23 mouse cellular contexts compared by ENCODE assay signal in the genomic region with DNA sequence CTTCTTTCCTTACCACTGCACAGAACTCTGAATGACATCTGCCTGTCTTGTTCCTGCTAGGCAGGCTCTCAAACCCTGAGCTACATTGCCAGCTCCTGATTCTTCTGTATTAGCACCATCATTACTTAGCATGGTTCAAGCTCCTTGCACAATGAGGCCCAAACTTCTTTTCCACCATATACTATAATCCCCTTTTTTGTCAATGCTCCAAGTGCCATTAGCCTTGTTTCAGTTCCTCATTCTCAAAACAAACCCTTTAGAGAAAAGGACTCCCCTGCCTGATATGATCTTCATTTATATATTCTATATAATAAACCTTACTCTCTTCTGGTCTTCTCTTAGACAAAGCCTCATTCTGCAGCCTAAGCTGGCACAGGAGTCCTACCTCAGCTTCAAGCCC. TPM values are rescaled to one million over a fixed set of nuclear protein-coding genes. Genes with fewer than 3 reads are reported as not detected.
DNase-seq lines count a peak whose midpoint lies in the region; ATAC-seq and TF ChIP-seq lines count a peak whose summit lies in the region.
"Had no signal": no experiment of that assay in that cellular context is flagged by ENCODE, and none has a peak within 500 bp of the region (broad histone marks: within the 10 kb centered on the region; RNA-seq: fewer than 3 reads in every experiment).

No protein-coding gene starts in this region.

- H3K9me3 ChIP-seq in MEL (replicated peaks; ENCODE audit: insufficient read depth, low read length), result no peaks in the 10 kb centered on the region
- H3K9me3 ChIP-seq in embryonic facial prominence, embryonic 10.5 days, result no peaks in the 10 kb centered on the region
- H3K9me3 ChIP-seq: embryonic facial prominence, embryonic 12.5 days; forebrain, embryonic 12.5 days; heart, embryonic 10.5 days; hindbrain, embryonic 12.5 days had no signal

- no peaks in the 10 kb centered on the region for H3K27me3 ChIP-seq in MEL (ENCODE audit: control insufficient read depth in 1 of 2, insufficient read depth in 2 of 2, low read length in 2 of 2)
- H3K27me3 ChIP-seq in splenic B cell, adult 2 months (ENCODE audit: control insufficient read depth, insufficient read depth, low read length, poor library complexity, severe bottlenecking), result no peaks in the 10 kb centered on the region
- H3K27me3 ChIP-seq in embryonic facial prominence, embryonic 10.5 days (replicated peaks; ENCODE audit: low read depth, poor library complexity, severe bottlenecking), result no peaks in the 10 kb centered on the region
- H3K27me3 ChIP-seq: embryonic facial prominence, embryonic 12.5 days; forebrain, embryonic 12.5 days; hindbrain, embryonic 12.5 days had no signal

- peak; percentile 49 for DNase-seq in MEL (ENCODE audit: low read depth, low spot score)
- peak; percentile 1 for DNase-seq in brain, embryonic 14.5 days (ENCODE audit: low read depth)
- peak; percentile 37 for DNase-seq in splenic B cell, adult 2 months (ENCODE audit: low read depth, low spot score)
- DNase-seq in embryo, embryonic 9.5 days (ENCODE audit: extremely low spot score), result no peak
- DNase-seq in embryonic facial prominence, embryonic 10.5 days (ENCODE audit: low spot score), result no peak
- DNase-seq in kidney, adult 18-20 months, result no peak
- DNase-seq: adrenal gland, postnatal 10 days; cerebellum, adult 18-20 months; cerebellum, adult 9-11 months; cerebellum, postnatal 36 days; forebrain, postnatal 0 days; gastrocnemius, postnatal 14 days; heart, adult 11 months; heart, postnatal 10 days; heart, postnatal 4 days; kidney, adult 11 months had no signal

- no peak for TF ChIP-seq POLR2A in MEL (IDR thresholded peaks at IDR 0.05; ENCODE audit: control insufficient read depth in 1 of 2, insufficient read depth in 1 of 2, low read depth in 1 of 2, low read length in 2 of 2, poor library complexity in 1 of 2)
- no peak for TF ChIP-seq POLR2A in brain, embryonic 14.5 days (IDR thresholded peaks at IDR 0.05; ENCODE audit: borderline replicate concordance, extremely low read depth, insufficient read depth, insufficient read length, poor library complexity, severe bottlenecking)

- H3K79me2 ChIP-seq in MEL (ENCODE audit: control insufficient read depth, insufficient read depth, low read length, poor library complexity), result 0 out of 2 replicates have a peak, but pooled peaks cover 4% of the 10 kb centered on the region

- no peak overlapping the region for H3K4me3 ChIP-seq in MEL (ENCODE audit: control insufficient read depth in 1 of 2, insufficient read depth in 1 of 2, low read depth in 2 of 2, low read length in 2 of 2)
- H3K4me3 ChIP-seq in embryonic facial prominence, embryonic 10.5 days, result no peak overlapping the region
- H3K4me3 ChIP-seq: embryonic facial prominence, embryonic 12.5 days; forebrain, embryonic 12.5 days; heart, embryonic 10.5 days; hindbrain, embryonic 12.5 days had no signal

- TF ChIP-seq CTCF in MEL (IDR thresholded peaks at IDR 0.05 in 2 of 3, conservative IDR thresholded peaks at IDR 0.05 in 1 of 3; ENCODE audit: control insufficient read depth in 1 of 3, insufficient read depth in 1 of 3, low read depth in 2 of 3, low read length in 3 of 3, poor library complexity in 1 of 3, severe bottlenecking in 1 of 3), result no peak
- TF ChIP-seq CTCF in brain, embryonic 14.5 days (IDR thresholded peaks at IDR 0.05; ENCODE audit: borderline replicate concordance, extremely low read depth, insufficient read depth, insufficient read length), result no peak

- H3K4me1 ChIP-seq in MEL (ENCODE audit: control insufficient read depth in 1 of 2, insufficient read depth in 2 of 2, low read length in 2 of 2), result peaks cover 2 to 6% of the 10 kb centered on the region in 2 experiments; a peak in 3 of 4 replicates
- no peaks in the 10 kb centered on the region for H3K4me1 ChIP-seq in embryonic facial prominence, embryonic 10.5 days
- H3K4me1 ChIP-seq: embryonic facial prominence, embryonic 12.5 days; forebrain, embryonic 12.5 days; hindbrain, embryonic 12.5 days had no signal

- ATAC-seq in megakaryocyte, adult 5-6 weeks (ENCODE audit: poor library complexity, severe bottlenecking), result peak; percentile 72
- ATAC-seq: forebrain, postnatal 0 days; hindbrain, embryonic 16.5 days; inflammation-experienced regulatory T-cells, adult 6 months had no signal

- H3K36me3 ChIP-seq in MEL (ENCODE audit: control insufficient read depth in 1 of 2, insufficient read depth in 2 of 2, low read length in 2 of 2), result peaks cover 3 to 17% of the 10 kb centered on the region in 2 experiments
- peaks cover 2% of the 10 kb centered on the region; the same call in 1 of the 2 replicates for H3K36me3 ChIP-seq in splenic B cell, adult 2 months (ENCODE audit: control insufficient read depth, insufficient read depth, low read length, poor library complexity, severe bottlenecking)
- peaks cover 10% of the 10 kb centered on the region; the same call in 1 of the 2 replicates for H3K36me3 ChIP-seq in embryonic facial prominence, embryonic 10.5 days (replicated peaks)
- H3K36me3 ChIP-seq: embryonic facial prominence, embryonic 12.5 days; forebrain, embryonic 12.5 days; hindbrain, embryonic 12.5 days had no signal

- no peak overlapping the region for H3K9ac ChIP-seq in MEL (ENCODE audit: control insufficient read depth, low read depth, low read length, poor library complexity, severe bottlenecking)
- H3K9ac ChIP-seq: embryonic facial prominence, embryonic 12.5 days; forebrain, embryonic 12.5 days; forebrain, postnatal 0 days; hindbrain, embryonic 12.5 days had no signal

- H3K27ac ChIP-seq in MEL (ENCODE audit: control insufficient read depth, low read depth, low read length), result no peak overlapping the region
- H3K27ac ChIP-seq in embryonic facial prominence, embryonic 10.5 days (replicated peaks), result no peak overlapping the region
- H3K27ac ChIP-seq: embryonic facial prominence, embryonic 12.5 days; forebrain, embryonic 12.5 days; heart, embryonic 10.5 days; hindbrain, embryonic 12.5 days had no signal

- TF ChIP-seq RAD21 in MEL (IDR thresholded peaks at IDR 0.05; ENCODE audit: low read depth, low read length), result no peak

- no peak for TF ChIP-seq EP300 in MEL (IDR thresholded peaks at IDR 0.05; ENCODE audit: low read depth in 1 of 2, low read length in 2 of 2)

TF ChIP-seq in MEL, 35 proteins besides CTCF, POLR2A, EP300 and RAD21:
- TF ChIP-seq MYC (IDR thresholded peaks at IDR 0.05; ENCODE audit: low read depth, low read length) (no peak), ELF1 (IDR thresholded peaks at IDR 0.05; ENCODE audit: low read depth, low read length) (no peak), MXI1 (IDR thresholded peaks at IDR 0.05; ENCODE audit: low read depth, low read length) (no peak), SMC3 (IDR thresholded peaks at IDR 0.05; ENCODE audit: low read depth, low read length) (no peak), KAT2A (conservative IDR thresholded peaks at IDR 0.05; ENCODE audit: low read depth, low read length) (no peak), ZNF384 (IDR thresholded peaks at IDR 0.05; ENCODE audit: low read depth, low read length) (no peak), POLR2AphosphoS5 (IDR thresholded peaks at IDR 0.05; ENCODE audit: borderline replicate concordance, low read depth, low read length) (no peak), NELFE (IDR thresholded peaks at IDR 0.05; ENCODE audit: low read depth, low read length) (no peak), ZKSCAN1 (IDR thresholded peaks at IDR 0.05; ENCODE audit: low read depth, low read length) (no peak), UBTF (IDR thresholded peaks at IDR 0.05; ENCODE audit: borderline replicate concordance, insufficient read depth, low read depth, low read length) (no peak), CHD1 (IDR thresholded peaks at IDR 0.05; ENCODE audit: low read depth, low read length) (no peak), USF2 (IDR thresholded peaks at IDR 0.05; ENCODE audit: borderline replicate concordance in 1 of 2, insufficient read depth in 1 of 2, low read depth in 1 of 2, low read length in 2 of 2) (no peak), GATA1 (IDR thresholded peaks at IDR 0.05; ENCODE audit: low read depth, low read length) (no peak), BHLHE40 (IDR thresholded peaks at IDR 0.05; ENCODE audit: borderline replicate concordance, low read depth, low read length) (no peak), TCF12 (IDR thresholded peaks at IDR 0.05; ENCODE audit: low read depth, low read length) (no peak), JUND (IDR thresholded peaks at IDR 0.05; ENCODE audit: low read depth, low read length) (no peak), MYB (IDR thresholded peaks at IDR 0.05; ENCODE audit: low read depth, low read length) (no peak)

RNA-seq across cellular contexts. Expression of a gene that starts 36.4 kb away (rescaled TPM):
- total RNA-seq in MEL (2012; rRNA removed), result 29.1 and 31.0 TPM in 2 replicates
- 100 to 1,000 TPM in 1 of 2 experiments, 10 to 100 TPM in 1; 27.4 to 150 TPM for polyA plus RNA-seq in MEL (2012; ENCODE audit: insufficient read depth in 1 of 2, insufficient read length in 2 of 2, low read depth in 1 of 2, low replicate concordance in 2 of 2, missing spikeins in 1 of 2)
- polyA plus RNA-seq in brain, embryonic 14.5 days (2012; rRNA removed), result 14.0 and 17.4 TPM in 2 replicates
- total RNA-seq in megakaryocyte, adult 5-6 weeks (2015), result 37.5 and 53.5 TPM in 2 replicates
- total RNA-seq in megakaryocyte, adult 5-6 weeks (2017), result 44.8 and 52.9 TPM in 2 replicates
- polyA plus RNA-seq in embryonic facial prominence, embryonic 10.5 days (2016; fragmentation: Nextera tagmentation; extraction: Ambion mirVana), result 19.9 and 20.5 TPM in 2 replicates

Comparison
In these comparisons a context has a peak if more than half of its experiments do, and no peak if none do; other contexts are left out.
1. DNase-seq: peak in MEL (single experiment), brain, embryonic 14.5 days (single experiment) and splenic B cell, adult 2 months (single experiment); none in embryo, embryonic 9.5 days (single experiment), embryonic facial prominence, embryonic 10.5 days (single experiment) and kidney, adult 18-20 months (single experiment).